Mouse (Mus musculus): Measurements from ENCODE around the gene Olfr820. TPM values are rescaled to one million over a fixed set of nuclear protein-coding genes. Genes with fewer than 3 reads are reported as not detected.
"Not testable (repeated sequence)": the region's sequence is repeated elsewhere in the genome, so short reads cannot be mapped to it uniquely, and the experiment has no call there.

Olfr820 gene
- total RNA-seq (2014; rRNA removed): not detected in 2 replicates
- not detected in 2 replicates for polyA plus RNA-seq (2015; fragmentation: Nextera tagmentation; extraction: Ambion mirVana)

DNA sequence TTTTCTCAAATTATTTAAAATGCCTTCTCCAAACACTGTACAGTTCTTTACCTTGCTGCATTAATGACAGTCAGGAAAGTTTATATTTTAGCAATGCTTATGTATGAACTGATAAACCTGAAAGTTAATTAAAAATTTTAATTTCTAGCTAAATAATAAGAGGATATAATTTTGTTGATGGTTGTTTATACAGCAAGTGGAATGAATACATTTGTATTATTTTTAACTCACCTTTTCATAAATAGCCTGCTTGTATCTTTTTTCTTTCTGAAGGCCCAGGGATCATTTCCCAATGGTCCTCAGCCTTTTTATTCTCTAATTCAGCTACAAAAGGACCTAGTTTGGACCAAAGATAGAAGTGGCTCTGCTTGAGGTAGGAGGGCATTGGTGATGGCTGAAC lies at the start of gene Olfr820:
Gene Olfr820 (plus strand): TSS at position 301 of the 400 bp plus-strand sequence.
- H3K4me1 ChIP-seq (ENCODE audit: insufficient read depth, low read length): no peaks in the 10 kb centered on the region
- no peak within 1 kb of the TSS for H3K9ac ChIP-seq (replicated peaks; ENCODE audit: low read length, poor library complexity, severe bottlenecking)
- no peak for TF ChIP-seq CTCF (IDR thresholded peaks at IDR 0.05)
- H3K4me2 ChIP-seq (ENCODE audit: low read depth, low read length, poor library complexity, severe bottlenecking): no peak within 1 kb of the TSS
- no peak within 1 kb of the TSS for H3K27ac ChIP-seq (ENCODE audit: low read depth, low read length)
- H3K4me3 ChIP-seq (ENCODE audit: low read depth, low read length): no peak within 1 kb of the TSS
- ATAC-seq (ENCODE audit: low FRiP score): no peak
- no peaks in the 10 kb centered on the region for H3K9me3 ChIP-seq (ENCODE audit: low read length)
- H3K27me3 ChIP-seq (ENCODE audit: insufficient read depth, low read length): no peaks in the 10 kb centered on the region
- no peak for DNase-seq (ENCODE audit: low spot score)
- H3K36me3 ChIP-seq (ENCODE audit: insufficient read depth, low read length): no peaks in the 10 kb centered on the region

GRCm38 (mm10) chr10:129966232-129966631 lies 46.2 kb upstream of the Olfr820 start:
- H3K4me2 ChIP-seq (ENCODE audit: low read depth, low read length, poor library complexity, severe bottlenecking); H3K4me1 ChIP-seq (ENCODE audit: insufficient read depth, low read length); DNase-seq (ENCODE audit: low spot score); H3K4me3 ChIP-seq (ENCODE audit: low read depth, low read length); H3K27me3 ChIP-seq (ENCODE audit: insufficient read depth, low read length); H3K27ac ChIP-seq (ENCODE audit: low read depth, low read length); H3K9ac ChIP-seq (replicated peaks; ENCODE audit: low read length, poor library complexity, severe bottlenecking); H3K36me3 ChIP-seq (ENCODE audit: insufficient read depth, low read length); H3K9me3 ChIP-seq (ENCODE audit: low read length); ATAC-seq (ENCODE audit: low FRiP score): not testable (repeated sequence)
- 94% methylated on average over 2 of the region's 3 CpGs for WGBS

DNA sequence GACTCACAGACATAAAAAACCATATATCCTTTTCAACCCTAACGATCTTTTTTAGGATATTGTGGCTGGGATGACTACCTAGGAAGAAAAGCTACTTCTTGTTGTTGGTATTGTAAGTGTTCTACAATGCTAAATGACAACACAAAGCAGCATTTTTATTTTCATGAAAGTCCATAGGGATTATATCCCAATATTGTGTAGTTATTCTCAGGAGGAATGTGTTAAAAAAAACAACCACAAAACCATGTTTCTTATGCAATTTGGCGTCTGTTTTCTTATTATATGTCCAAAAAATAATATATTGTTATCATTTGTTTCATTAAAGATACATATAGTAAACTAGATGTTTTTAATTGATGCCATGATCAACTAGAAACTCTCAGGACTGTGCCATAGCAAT lies 45.3 kb upstream of the Olfr820 start, which contains the start of gene Olfr819:
Gene Olfr819 (minus strand): TSS at position 101 of the 400 bp plus-strand sequence.
- H3K4me1 ChIP-seq (ENCODE audit: insufficient read depth, low read length); H3K36me3 ChIP-seq (ENCODE audit: insufficient read depth, low read length); H3K27ac ChIP-seq (ENCODE audit: low read depth, low read length); H3K4me2 ChIP-seq (ENCODE audit: low read depth, low read length, poor library complexity, severe bottlenecking); DNase-seq (ENCODE audit: low spot score); H3K9ac ChIP-seq (replicated peaks; ENCODE audit: low read length, poor library complexity, severe bottlenecking); H3K27me3 ChIP-seq (ENCODE audit: insufficient read depth, low read length); H3K4me3 ChIP-seq (ENCODE audit: low read depth, low read length); ATAC-seq (ENCODE audit: low FRiP score); H3K9me3 ChIP-seq (ENCODE audit: low read length): not testable (repeated sequence)
- 79% methylated on average over 2 of the region's 2 CpGs for WGBS

DNA sequence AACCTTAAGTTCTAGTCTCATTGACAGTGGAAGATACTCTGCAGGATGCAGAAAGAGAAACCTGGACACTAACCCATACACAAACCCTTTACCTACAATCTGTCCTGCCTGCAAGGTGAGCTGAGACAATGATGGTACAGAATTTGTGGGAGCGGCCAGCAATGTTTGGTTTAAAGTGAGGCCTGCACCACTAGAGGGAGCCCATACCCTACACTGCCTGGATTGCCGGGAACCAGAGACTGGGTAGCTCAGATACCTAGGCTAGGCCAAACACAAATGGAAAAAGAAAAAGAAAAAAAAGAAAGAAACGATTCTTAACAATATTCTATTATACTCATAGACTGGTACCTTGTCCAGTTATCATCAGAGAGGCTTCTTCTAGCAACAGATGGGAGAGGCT lies 39.4 kb upstream of the Olfr820 start:
- H3K27me3 ChIP-seq (ENCODE audit: insufficient read depth, low read length): not testable (repeated sequence)
- WGBS: no CpG with 5 or more reads among the region's 3 CpGs

GRCm38 (mm10) chr10:129976040-129976439 lies 36.4 kb upstream of the Olfr820 start, which contains the start of gene Olfr247:
Olfr247 (minus strand) TSS chr10:129976140.
- not testable (repeated sequence) for H3K27ac ChIP-seq (ENCODE audit: low read depth, low read length); H3K4me1 ChIP-seq (ENCODE audit: insufficient read depth, low read length); H3K4me3 ChIP-seq (ENCODE audit: low read depth, low read length); DNase-seq (ENCODE audit: low spot score); H3K36me3 ChIP-seq (ENCODE audit: insufficient read depth, low read length); ATAC-seq (ENCODE audit: low FRiP score); H3K4me2 ChIP-seq (ENCODE audit: low read depth, low read length, poor library complexity, severe bottlenecking); H3K9ac ChIP-seq (replicated peaks; ENCODE audit: low read length, poor library complexity, severe bottlenecking); H3K9me3 ChIP-seq (ENCODE audit: low read length); H3K27me3 ChIP-seq (ENCODE audit: insufficient read depth, low read length)
- no CpG with 5 or more reads among the region's 2 CpGs for WGBS

More for the DNA sequence above, 39.4 kb upstream of the Olfr820 start:
- ATAC-seq (ENCODE audit: low FRiP score); DNase-seq (ENCODE audit: low spot score); H3K36me3 ChIP-seq (ENCODE audit: insufficient read depth, low read length); H3K4me2 ChIP-seq (ENCODE audit: low read depth, low read length, poor library complexity, severe bottlenecking); H3K27ac ChIP-seq (ENCODE audit: low read depth, low read length); H3K9me3 ChIP-seq (ENCODE audit: low read length); H3K4me3 ChIP-seq (ENCODE audit: low read depth, low read length); H3K4me1 ChIP-seq (ENCODE audit: insufficient read depth, low read length); H3K9ac ChIP-seq (replicated peaks; ENCODE audit: low read length, poor library complexity, severe bottlenecking): not testable (repeated sequence)

DNA sequence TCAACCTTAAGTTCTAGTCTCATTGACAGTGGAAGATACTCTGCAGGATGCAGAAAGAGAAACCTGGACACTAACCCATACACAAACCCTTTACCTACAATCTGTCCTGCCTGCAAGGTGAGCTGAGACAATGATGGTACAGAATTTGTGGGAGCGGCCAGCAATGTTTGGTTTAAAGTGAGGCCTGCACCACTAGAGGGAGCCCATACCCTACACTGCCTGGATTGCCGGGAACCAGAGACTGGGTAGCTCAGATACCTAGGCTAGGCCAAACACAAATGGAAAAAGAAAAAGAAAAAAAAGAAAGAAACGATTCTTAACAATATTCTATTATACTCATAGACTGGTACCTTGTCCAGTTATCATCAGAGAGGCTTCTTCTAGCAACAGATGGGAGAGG lies 30.6 kb upstream of the Olfr820 start:
- not testable (repeated sequence) for H3K9me3 ChIP-seq (ENCODE audit: low read length); H3K4me1 ChIP-seq (ENCODE audit: insufficient read depth, low read length); H3K4me3 ChIP-seq (ENCODE audit: low read depth, low read length); H3K9ac ChIP-seq (replicated peaks; ENCODE audit: low read length, poor library complexity, severe bottlenecking); H3K27ac ChIP-seq (ENCODE audit: low read depth, low read length); H3K4me2 ChIP-seq (ENCODE audit: low read depth, low read length, poor library complexity, severe bottlenecking); H3K27me3 ChIP-seq (ENCODE audit: insufficient read depth, low read length); DNase-seq (ENCODE audit: low spot score); H3K36me3 ChIP-seq (ENCODE audit: insufficient read depth, low read length); ATAC-seq (ENCODE audit: low FRiP score)
- no CpG with 5 or more reads among the region's 3 CpGs for WGBS

DNA sequence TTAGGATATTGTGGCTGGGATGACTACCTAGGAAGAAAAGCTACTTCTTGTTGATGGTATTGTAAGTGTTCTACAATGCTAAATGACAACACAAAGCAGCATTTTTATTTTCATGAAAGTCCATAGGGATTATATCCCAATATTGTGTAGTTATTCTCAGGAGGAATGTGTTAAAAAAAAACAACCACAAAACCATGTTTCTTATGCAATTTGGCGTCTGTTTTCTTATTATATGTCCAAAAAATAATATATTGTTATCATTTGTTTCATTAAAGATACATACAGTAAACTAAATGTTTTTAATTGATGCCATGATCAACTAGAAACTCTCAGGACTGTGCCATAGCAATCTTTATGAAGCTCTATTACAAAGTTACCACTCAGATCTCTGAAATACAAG lies 27.5 kb upstream of the Olfr820 start, which contains the start of gene Gm10310:
Gene Gm10310 (minus strand): TSS at position 101 of the 400 bp plus-strand sequence.
- H3K9me3 ChIP-seq (ENCODE audit: low read length); H3K27ac ChIP-seq (ENCODE audit: low read depth, low read length); H3K4me1 ChIP-seq (ENCODE audit: insufficient read depth, low read length); H3K4me3 ChIP-seq (ENCODE audit: low read depth, low read length); H3K27me3 ChIP-seq (ENCODE audit: insufficient read depth, low read length); H3K36me3 ChIP-seq (ENCODE audit: insufficient read depth, low read length); DNase-seq (ENCODE audit: low spot score); ATAC-seq (ENCODE audit: low FRiP score); H3K9ac ChIP-seq (replicated peaks; ENCODE audit: low read length, poor library complexity, severe bottlenecking); H3K4me2 ChIP-seq (ENCODE audit: low read depth, low read length, poor library complexity, severe bottlenecking): not testable (repeated sequence)
- no CpG with 5 or more reads among the region's 1 CpGs for WGBS

DNA sequence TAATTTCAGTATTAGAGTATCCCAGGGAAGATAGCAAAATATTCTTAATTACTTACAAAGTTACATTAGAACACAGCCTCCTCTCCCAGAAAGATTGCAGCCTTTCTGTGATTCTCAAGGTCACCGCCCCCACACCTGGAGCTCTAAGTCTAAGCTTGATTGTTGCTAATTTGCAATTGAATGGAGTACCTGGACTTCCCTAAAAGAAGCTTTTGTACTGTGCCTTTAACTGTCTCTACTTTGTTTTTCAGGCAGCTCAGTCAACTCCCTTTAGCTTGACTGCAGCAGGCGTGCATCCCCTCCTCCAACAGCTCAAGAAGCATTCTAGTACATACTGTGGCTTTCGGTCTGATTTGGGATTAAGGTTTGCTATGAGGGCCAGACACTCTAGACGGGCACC lies 8.3 kb upstream of the Olfr820 start:
- H3K4me3 ChIP-seq (ENCODE audit: low read depth, low read length); H3K4me1 ChIP-seq (ENCODE audit: insufficient read depth, low read length); H3K27me3 ChIP-seq (ENCODE audit: insufficient read depth, low read length); ATAC-seq (ENCODE audit: low FRiP score); H3K27ac ChIP-seq (ENCODE audit: low read depth, low read length); DNase-seq (ENCODE audit: low spot score); H3K36me3 ChIP-seq (ENCODE audit: insufficient read depth, low read length); H3K4me2 ChIP-seq (ENCODE audit: low read depth, low read length, poor library complexity, severe bottlenecking); H3K9me3 ChIP-seq (ENCODE audit: low read length); H3K9ac ChIP-seq (replicated peaks; ENCODE audit: low read length, poor library complexity, severe bottlenecking): not testable (repeated sequence)
- 81% methylated on average over 4 of the region's 4 CpGs for WGBS

DNA sequence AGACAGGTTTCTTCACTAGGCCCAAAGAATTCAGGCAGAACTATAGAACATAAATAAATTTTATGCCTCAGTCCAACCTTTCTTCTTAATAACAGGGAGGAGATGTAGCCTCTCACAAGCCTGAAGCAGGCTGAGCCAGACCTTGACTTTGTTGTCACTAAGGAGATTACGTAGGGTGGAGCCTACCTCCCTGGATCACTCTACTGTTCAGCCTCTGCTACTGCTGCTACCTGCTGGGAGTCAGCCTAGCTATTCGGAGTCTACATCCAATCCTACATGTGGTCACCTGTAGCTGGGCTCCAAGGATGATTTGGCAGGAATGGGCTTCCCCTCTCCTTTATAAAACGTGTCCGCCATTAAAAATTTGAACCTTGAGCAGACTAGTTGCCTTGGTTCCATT lies 7.1 kb upstream of the Olfr820 start:
- 87% methylated on average over 4 of the region's 4 CpGs for WGBS
- not testable (repeated sequence) for H3K36me3 ChIP-seq (ENCODE audit: insufficient read depth, low read length); H3K4me2 ChIP-seq (ENCODE audit: low read depth, low read length, poor library complexity, severe bottlenecking)

More for the DNA sequence above, 7.1 kb upstream of the Olfr820 start:
- not testable (repeated sequence) for H3K9ac ChIP-seq (replicated peaks; ENCODE audit: low read length, poor library complexity, severe bottlenecking); H3K27me3 ChIP-seq (ENCODE audit: insufficient read depth, low read length); DNase-seq (ENCODE audit: low spot score); H3K4me3 ChIP-seq (ENCODE audit: low read depth, low read length); ATAC-seq (ENCODE audit: low FRiP score); H3K27ac ChIP-seq (ENCODE audit: low read depth, low read length); H3K9me3 ChIP-seq (ENCODE audit: low read length); H3K4me1 ChIP-seq (ENCODE audit: insufficient read depth, low read length)

All from midbrain, postnatal 0 days (tissue).